In genomic region chr5:114268646-114269045, GRCm38 (mm10) we compare ENCODE assay signal across 16 mouse cellular contexts. TPM values are rescaled to one million over a fixed set of nuclear protein-coding genes. Genes with fewer than 3 reads are reported as not detected.
A peak's percentile ranks its signal among the peaks of the same experiment; 100 is the strongest.
DNase-seq lines count a peak whose midpoint lies in the region; ATAC-seq lines count a peak whose summit lies in the region.
"Had no signal": no experiment of that assay in that cellular context is flagged by ENCODE, and none has a peak within 500 bp of the region (broad histone marks: within the 10 kb centered on the region; RNA-seq: fewer than 3 reads in every experiment).

No protein-coding gene starts in this region.

- peaks cover 31% of the 10 kb centered on the region for H3K27me3 ChIP-seq in forebrain, embryonic 16.5 days (replicated peaks; ENCODE audit: control insufficient read depth, insufficient read depth, low read length)
- H3K27me3 ChIP-seq in forebrain, embryonic 13.5 days: peaks cover 67% of the 10 kb centered on the region

- H3K4me2 ChIP-seq in forebrain, embryonic 16.5 days (ENCODE audit: low read length): no peak overlapping the region
- H3K4me2 ChIP-seq in forebrain, embryonic 13.5 days: no peak overlapping the region
- H3K4me2 ChIP-seq: embryonic facial prominence, embryonic 12.5 days had no signal

- 23% methylated on average over 7 of the region's 7 CpGs for WGBS in forebrain, embryonic 16.5 days
- WGBS in forebrain, embryonic 13.5 days: 36% methylated on average over 7 of the region's 7 CpGs

- no peaks in the 10 kb centered on the region for H3K9me3 ChIP-seq in forebrain, embryonic 16.5 days (ENCODE audit: control insufficient read depth, low read length)
- no peaks in the 10 kb centered on the region for H3K9me3 ChIP-seq in forebrain, embryonic 13.5 days (replicated peaks)
- H3K9me3 ChIP-seq: embryonic facial prominence, embryonic 12.5 days had no signal

- H3K4me1 ChIP-seq in forebrain, embryonic 16.5 days (replicated peaks; ENCODE audit: control insufficient read depth, insufficient read depth, low read length): peaks cover 13% of the 10 kb centered on the region
- H3K4me1 ChIP-seq in forebrain, embryonic 13.5 days: peaks cover 26% of the 10 kb centered on the region

- no peak overlapping the region for H3K9ac ChIP-seq in forebrain, embryonic 16.5 days (replicated peaks; ENCODE audit: low read depth, low read length)
- no peak overlapping the region for H3K9ac ChIP-seq in forebrain, embryonic 13.5 days
- H3K9ac ChIP-seq: embryonic facial prominence, embryonic 12.5 days; liver, embryonic 14.5 days had no signal

- ATAC-seq in forebrain, embryonic 16.5 days: peak; percentile 61
- ATAC-seq in forebrain, embryonic 13.5 days: no peak
- ATAC-seq: intestine, postnatal 0 days had no signal

- DNase-seq in urinary bladder, postnatal 25 days (ENCODE audit: low spot score): peak; percentile 19
- DNase-seq in urinary bladder, adult 2 months (ENCODE audit: low spot score): no peak
- peak; percentile 67 for DNase-seq in lung, postnatal 10 days
- no peak for DNase-seq in adrenal gland, adult 8-10 months
- DNase-seq in layer of hippocampus, adult 18-20 months (ENCODE audit: low spot score in 2 of 2): no peak
- no peak for DNase-seq in adrenal gland, postnatal 4 days (ENCODE audit: low spot score in 2 of 2)
- DNase-seq: adrenal gland, postnatal 10 days had no signal

- H3K36me3 ChIP-seq in forebrain, embryonic 16.5 days (ENCODE audit: control insufficient read depth, insufficient read depth): no peaks in the 10 kb centered on the region
- H3K36me3 ChIP-seq in forebrain, embryonic 13.5 days (ENCODE audit: poor library complexity, severe bottlenecking): no peaks in the 10 kb centered on the region
- H3K36me3 ChIP-seq: embryonic facial prominence, embryonic 12.5 days had no signal

- H3K27ac ChIP-seq in forebrain, embryonic 16.5 days (ENCODE audit: low read length): no peak overlapping the region
- no peak overlapping the region for H3K27ac ChIP-seq in forebrain, embryonic 13.5 days
- H3K27ac ChIP-seq: embryonic facial prominence, embryonic 12.5 days; liver, embryonic 14.5 days had no signal

- H3K4me3 ChIP-seq in forebrain, embryonic 16.5 days (replicated peaks; ENCODE audit: low read length): no peak overlapping the region
- H3K4me3 ChIP-seq in forebrain, embryonic 13.5 days: no peak overlapping the region
- H3K4me3 ChIP-seq: embryonic facial prominence, embryonic 12.5 days had no signal

RNA-seq across cellular contexts. Expression of gene Foxn4, which starts 5.0 kb away (rescaled TPM):
- polyA plus RNA-seq in forebrain, embryonic 16.5 days (2015; fragmentation: Nextera tagmentation; extraction: Ambion mirVana): 0.24 and 0.68 TPM in 2 replicates
- 0.12 and 0.31 TPM in 2 replicates for polyA plus RNA-seq in forebrain, embryonic 13.5 days (2015; fragmentation: Nextera tagmentation; extraction: Ambion mirVana)
- polyA plus RNA-seq in urinary bladder, adult 2 months (2012; rRNA removed): not detected in 2 replicates
- total RNA-seq in adrenal gland, adult 8-10 months (2022): not detected
- not detected for total RNA-seq in layer of hippocampus, adult 18-20 months (2021)
- total RNA-seq in adrenal gland, postnatal 4 days (2021): not detected
- total RNA-seq: adrenal gland, postnatal 10 days; heart, adult 8-10 months; hematopoietic stem cell, adult 5-6 weeks; left cerebral cortex, postnatal 25 days; monocyte, adult 5-6 weeks had no signal
- polyA plus RNA-seq: intestine, postnatal 0 days; liver, embryonic 14.5 days had no signal

RNA-seq across cellular contexts. Expression of gene Myo1h, which starts 20.3 kb away (rescaled TPM):
- polyA plus RNA-seq in forebrain, embryonic 16.5 days (2015; fragmentation: Nextera tagmentation; extraction: Ambion mirVana): 0.65 and 0.91 TPM in 2 replicates
- polyA plus RNA-seq in forebrain, embryonic 13.5 days (2015; fragmentation: Nextera tagmentation; extraction: Ambion mirVana): 0.56 and 0.62 TPM in 2 replicates
- 2.8 and 3.1 TPM in 2 replicates for polyA plus RNA-seq in urinary bladder, adult 2 months (2012; rRNA removed)
- 1 to 10 TPM in 1 of 4 experiments, under 1 TPM in 3; 0.70 to 1.1 (median 0.81) TPM for total RNA-seq in adrenal gland, adult 8-10 months (2022)
- total RNA-seq in layer of hippocampus, adult 18-20 months (2021): 1 to 10 TPM; 3.6 to 3.7 TPM
- 1 to 10 TPM; 1.2 to 1.5 TPM for total RNA-seq in adrenal gland, postnatal 4 days (2021)

Comparison
In these comparisons a context has a peak if more than half of its experiments do, and no peak if none do; other contexts are left out.
1. DNase-seq: peak in urinary bladder, postnatal 25 days (single experiment) and lung, postnatal 10 days (single experiment); none in urinary bladder, adult 2 months (single experiment), adrenal gland, adult 8-10 months (single experiment), layer of hippocampus, adult 18-20 months (0 of 2) and adrenal gland, postnatal 4 days (0 of 2).